Mouse (Mus musculus) G1E-ER4 (cell line): ENCODE results near the gene Olfr1102. TPM values are rescaled to one million over a fixed set of nuclear protein-coding genes. Genes with fewer than 3 reads are reported as not detected.

Experiments
- GATA1 ChIP-seq: IDR thresholded peaks from one replicate; pipeline ENCODE4 v1.8.0; 2012; ENCODE audit warnings: low read length, inconsistent platforms
- polyA plus RNA-seq: library from polyadenylated mRNA; stranded (reverse); fragments of >175 nt; gene quantifications from 2 replicates; pipeline ENCODE4 v1.2.3, GENCODE M21; 2012

The Olfr1102 gene
- polyA plus RNA-seq: not detected in 2 replicates

DNA sequence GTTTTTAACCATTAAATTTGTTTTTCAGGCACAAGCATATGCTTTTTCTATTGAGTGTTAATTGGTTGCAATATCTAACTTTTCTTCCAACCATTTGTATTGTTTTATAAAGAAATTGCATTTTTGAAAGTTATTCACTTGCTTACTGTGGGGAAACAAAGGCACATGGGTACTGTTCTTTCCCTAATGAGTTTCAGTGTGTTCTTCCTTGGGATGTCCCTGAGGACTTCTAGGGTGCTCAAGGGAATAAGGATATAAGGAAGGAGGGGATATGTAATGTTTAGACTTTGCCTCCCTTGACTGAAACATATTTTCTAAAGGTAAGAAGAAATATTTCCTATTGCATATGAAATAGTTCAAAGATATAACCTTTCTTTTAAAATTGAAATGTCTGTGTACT is at the start of gene Olfr1102:
Gene Olfr1102, plus strand, starts transcription at position 301 of the 400 bp plus-strand sequence.
- no peak for TF ChIP-seq GATA1

- no peak for TF ChIP-seq GATA1
These were observed 37.6 kb upstream of the Olfr1102 start, which contains the start of gene Olfr1099 for GRCm38 (mm10) chr2:86960593-86960992. Olfr1099 (minus strand) TSS chr2:86960693.

GRCm38 (mm10) chr2:86979854-86980253 is 18.3 kb upstream of the Olfr1102 start, which contains the start of gene Olfr1100:
Olfr1100 (minus strand) TSS chr2:86979954.
- no peak for TF ChIP-seq GATA1

DNA sequence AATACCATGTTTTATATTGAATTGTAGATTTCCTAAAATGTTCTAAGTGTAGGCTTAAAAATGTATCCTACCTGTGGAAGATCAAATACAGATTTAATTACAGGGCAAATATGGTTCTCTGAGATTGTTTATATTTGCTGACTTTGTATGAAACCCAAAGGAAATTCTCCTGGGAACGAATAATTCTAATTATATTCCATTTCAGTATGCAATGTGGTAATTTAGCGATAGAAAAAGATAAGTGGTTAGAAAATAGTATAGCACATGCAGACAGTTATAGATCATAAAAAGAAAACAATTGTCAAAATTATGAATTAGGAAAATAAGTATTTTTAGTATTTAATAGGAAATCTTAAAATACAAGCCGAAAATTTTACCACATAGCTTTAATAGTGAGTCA is 7.1 kb upstream of the Olfr1102 start, which contains the start of gene Olfr1101:
Gene Olfr1101, minus strand, starts transcription at position 101 of the 400 bp plus-strand sequence.
- no peak for TF ChIP-seq GATA1

- no peak for TF ChIP-seq GATA1
These were observed 28.8 kb downstream of the Olfr1102 start, which contains the start of gene Olfr1104 for GRCm38 (mm10) chr2:87026980-87027379. Olfr1104 (minus strand) TSS chr2:87027080.

DNA sequence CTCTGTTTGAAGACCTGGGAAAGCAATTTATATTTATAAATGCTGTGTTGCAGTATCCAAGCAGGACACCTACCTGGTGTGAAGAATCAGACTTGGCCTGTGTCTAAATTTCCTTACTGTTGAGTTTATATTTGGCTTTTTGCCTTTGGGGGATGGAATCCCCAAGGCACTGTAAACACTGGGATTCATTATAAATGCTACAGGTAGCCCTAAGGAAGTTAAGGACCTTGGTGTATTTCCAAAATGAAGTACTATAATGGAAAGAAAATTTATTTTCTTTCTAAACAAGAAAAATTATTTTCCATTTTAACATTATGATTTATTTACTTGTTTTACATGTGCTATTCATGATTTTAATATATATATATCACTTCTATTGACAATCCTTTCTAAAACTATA is 38.2 kb downstream of the Olfr1102 start, which contains the start of gene Olfr1105:
Gene Olfr1105, minus strand, starts transcription at position 101 of the 400 bp plus-strand sequence.
- no peak for TF ChIP-seq GATA1

DNA sequence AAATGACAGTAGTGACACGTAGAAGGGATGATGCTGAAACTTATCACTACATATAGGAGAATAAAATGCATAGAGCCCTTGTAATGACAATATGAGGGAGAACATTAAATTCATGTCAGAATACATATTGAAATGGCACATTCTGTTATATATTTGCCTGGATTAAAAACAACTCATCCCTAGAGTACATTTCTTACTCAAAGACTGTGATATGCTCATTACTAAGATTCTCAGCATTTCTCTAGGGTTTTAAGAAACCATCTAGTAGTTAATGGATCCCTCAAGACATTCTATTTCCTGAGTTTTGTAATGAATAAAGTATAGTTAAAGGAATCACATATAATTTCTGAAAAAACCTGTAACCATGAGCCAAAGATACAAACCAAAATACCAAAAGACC is 54.0 kb downstream of the Olfr1102 start, which contains the start of gene Olfr1106:
Gene Olfr1106, minus strand, starts transcription at position 101 of the 400 bp plus-strand sequence.
- no peak for TF ChIP-seq GATA1

Other genes starting within 250 kb of the Olfr1102 start
- not detected in 2 replicates for gene Olfr1090, start 239.4 kb upstream of the Olfr1102 start, polyA plus RNA-seq
- not detected in 2 replicates for gene Olfr1093, start 215.9 kb upstream of the Olfr1102 start, polyA plus RNA-seq
- not detected in 2 replicates for gene Olfr141, start 188.4 kb upstream of the Olfr1102 start, polyA plus RNA-seq
- not detected in 2 replicates for gene Olfr1094, start 173.7 kb upstream of the Olfr1102 start, polyA plus RNA-seq
- gene Olfr1095, start 146.7 kb upstream of the Olfr1102 start, polyA plus RNA-seq: not detected in 2 replicates
- not detected in 2 replicates for gene Gm13723, start 123.6 kb upstream of the Olfr1102 start, polyA plus RNA-seq
- gene Olfr1097, start 106.2 kb upstream of the Olfr1102 start, polyA plus RNA-seq: not detected in 2 replicates
- gene Olfr1098, start 73.9 kb upstream of the Olfr1102 start, polyA plus RNA-seq: not detected in 2 replicates
- not detected in 2 replicates for gene Olfr1099, start 37.7 kb upstream of the Olfr1102 start, polyA plus RNA-seq
- not detected in 2 replicates for gene Olfr1100, start 18.4 kb upstream of the Olfr1102 start, polyA plus RNA-seq
- not detected in 2 replicates for gene Olfr1101, start 7.2 kb upstream of the Olfr1102 start, polyA plus RNA-seq
- not detected in 2 replicates for gene Olfr1104, start 28.7 kb downstream of the Olfr1102 start, polyA plus RNA-seq
- not detected in 2 replicates for gene Olfr1105, start 38.1 kb downstream of the Olfr1102 start, polyA plus RNA-seq
- not detected in 2 replicates for gene Olfr1106, start 53.9 kb downstream of the Olfr1102 start, polyA plus RNA-seq
- not detected in 2 replicates for gene Olfr1107, start 77.4 kb downstream of the Olfr1102 start, polyA plus RNA-seq
- gene Olfr1109, start 97.6 kb downstream of the Olfr1102 start, polyA plus RNA-seq: not detected in 2 replicates
- not detected in 2 replicates for gene Olfr259, start 116.2 kb downstream of the Olfr1102 start, polyA plus RNA-seq
- gene Olfr1110, start 141.9 kb downstream of the Olfr1102 start, polyA plus RNA-seq: not detected in 2 replicates
- not detected in 2 replicates for gene Olfr1111, start 154.2 kb downstream of the Olfr1102 start, polyA plus RNA-seq
- not detected in 2 replicates for gene Olfr1112, start 189.4 kb downstream of the Olfr1102 start, polyA plus RNA-seq
- gene Olfr1113, start 210.6 kb downstream of the Olfr1102 start, polyA plus RNA-seq: not detected in 2 replicates
- gene Olfr1115, start 249.6 kb downstream of the Olfr1102 start, polyA plus RNA-seq: not detected in 2 replicates